Comparison of ENCODE assay signal across 8 mouse cellular contexts in genomic region chr6:84385696-84386095, GRCm38 (mm10).
DNase-seq lines count a peak whose midpoint lies in the region; ATAC-seq and TF ChIP-seq lines count a peak whose summit lies in the region.

No protein-coding gene starts in this region.

- no peak overlapping the region for H3K9ac ChIP-seq in kidney, embryonic 16.5 days (replicated peaks; ENCODE audit: low read length)
- H3K9ac ChIP-seq in forebrain, postnatal 0 days, result no peak overlapping the region

- 5% methylated on average over 10 of the region's 10 CpGs for WGBS in kidney, embryonic 16.5 days
- 66% methylated on average over 10 of the region's 10 CpGs for WGBS in forebrain, postnatal 0 days

- H3K36me3 ChIP-seq in kidney, embryonic 16.5 days (ENCODE audit: insufficient read depth, low read length), result no peaks in the 10 kb centered on the region
- H3K36me3 ChIP-seq in forebrain, postnatal 0 days (ENCODE audit: insufficient read depth), result no peaks in the 10 kb centered on the region

- H3K9me3 ChIP-seq in kidney, embryonic 16.5 days (ENCODE audit: low read length), result no peaks in the 10 kb centered on the region
- H3K9me3 ChIP-seq in forebrain, postnatal 0 days (ENCODE audit: low read length), result no peaks in the 10 kb centered on the region

- DNase-seq in MN1 (ENCODE audit: low spot score), result peak; percentile 43
- DNase-seq in cerebellum, adult 11 months, result peak; percentile 2
- peak; percentile 4 for DNase-seq in gonadal fat pad, adult 2 months (ENCODE audit: low read depth)
- DNase-seq in lung, postnatal 25 days (ENCODE audit: low spot score), result peak; percentile 75
- DNase-seq in forebrain, postnatal 0 days, result no peak
- no peak for DNase-seq in frontal cortex, postnatal 25 days (ENCODE audit: low spot score in 2 of 2)
- no peak for DNase-seq in left cerebral cortex, adult 2 months (ENCODE audit: extremely low spot score in 1 of 2, low spot score in 2 of 2)

- no peak overlapping the region for H3K4me2 ChIP-seq in kidney, embryonic 16.5 days (replicated peaks; ENCODE audit: low read depth, low read length)
- no peak overlapping the region for H3K4me2 ChIP-seq in forebrain, postnatal 0 days (ENCODE audit: low read depth)

- intact Hi-C loops in left cerebral cortex, adult 2 months (cut with DNase I), result no loop called here

- no peaks in the 10 kb centered on the region for H3K4me1 ChIP-seq in kidney, embryonic 16.5 days (ENCODE audit: insufficient read depth, low read length)
- H3K4me1 ChIP-seq in forebrain, postnatal 0 days (ENCODE audit: insufficient read depth), result no peaks in the 10 kb centered on the region

- ATAC-seq in kidney, embryonic 16.5 days (ENCODE audit: low FRiP score, low TSS enrichment), result 0 out of 2 replicates have a peak, but pooled peaks have one; percentile 31
- no peak for ATAC-seq in forebrain, postnatal 0 days

- TF ChIP-seq CTCF in forebrain, postnatal 0 days (IDR thresholded peaks at IDR 0.05; ENCODE audit: low read depth), result no peak
- no peak for TF ChIP-seq CTCF in left cerebral cortex, adult 2 months (IDR thresholded peaks at IDR 0.05)

- peaks cover 21% of the 10 kb centered on the region for H3K27me3 ChIP-seq in kidney, embryonic 16.5 days (ENCODE audit: insufficient read depth, low read length)
- H3K27me3 ChIP-seq in forebrain, postnatal 0 days (ENCODE audit: insufficient read depth, low read length), result no peaks in the 10 kb centered on the region

- no peak overlapping the region for H3K27ac ChIP-seq in kidney, embryonic 16.5 days (ENCODE audit: low read length)
- H3K27ac ChIP-seq in forebrain, postnatal 0 days (ENCODE audit: low read depth, low read length), result no peak overlapping the region
- H3K27ac ChIP-seq in left cerebral cortex, adult 2 months, result no peak overlapping the region

- no peak overlapping the region for H3K4me3 ChIP-seq in kidney, embryonic 16.5 days (ENCODE audit: low read length)
- H3K4me3 ChIP-seq in forebrain, postnatal 0 days (ENCODE audit: low read depth, low read length), result no peak overlapping the region
- H3K4me3 ChIP-seq in left cerebral cortex, adult 2 months, result no peak overlapping the region

Comparison
In these comparisons a context has a peak if more than half of its experiments do, and no peak if none do; other contexts are left out.
1. DNase-seq: peak in MN1 (single experiment), cerebellum, adult 11 months (single experiment), gonadal fat pad, adult 2 months (single experiment) and lung, postnatal 25 days (single experiment); none in forebrain, postnatal 0 days (single experiment), frontal cortex, postnatal 25 days (0 of 2) and left cerebral cortex, adult 2 months (0 of 2).